Mouse (Mus musculus) erythroblast, embryonic 14.5 days (primary cell): ENCODE results near the gene Synpo2.

Experiments used
- GATA1 ChIP-seq: IDR thresholded peaks from 2 replicates; pipeline ENCODE4 v1.6.1; 2012; ENCODE audit warnings: low read length, inconsistent platforms, mixed read lengths
- TAL1 ChIP-seq: IDR thresholded peaks from 3 replicates; pipeline ENCODE4 v1.6.1; 2012; ENCODE audit warnings: low read length, inconsistent platforms, mixed read lengths

DNA sequence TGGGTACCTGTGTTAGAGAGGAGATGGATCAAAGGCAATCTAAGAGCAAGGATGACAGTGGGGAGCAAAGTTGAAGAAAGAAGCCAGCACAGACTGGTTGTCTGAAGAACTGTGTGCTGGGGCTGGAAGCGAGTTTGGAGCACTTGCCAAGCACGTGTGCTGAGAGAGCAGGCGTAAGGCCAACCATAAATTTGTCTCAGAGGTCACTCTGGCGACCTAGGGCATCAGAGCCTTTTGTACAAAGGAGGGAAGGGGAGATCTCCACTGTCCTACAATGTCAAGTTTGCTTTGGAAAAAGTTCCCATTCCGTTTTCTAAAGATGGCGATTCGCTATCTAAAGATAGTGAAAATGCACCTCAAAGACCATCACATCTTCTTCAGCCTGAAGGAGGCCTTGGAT is 107.9 kb downstream of the Synpo2 start:
- TF ChIP-seq GATA1 (no peak), TAL1 (no peak)
